Mouse (Mus musculus): ENCODE measurements around the gene Drp2. TPM values are rescaled to one million over a fixed set of nuclear protein-coding genes. Genes with fewer than 3 reads are reported as not detected.

Gene Drp2
- not detected for polyA plus RNA-seq (2017; shearing (Covaris generic))

GRCm38 (mm10) chrX:134403863-134404583 lies at the start of gene Drp2:
Gene Drp2 (plus strand): TSS chrX:134404551.

GRCm38 (mm10) chrX:134476290-134476689 lies 71.9 kb downstream of the Drp2 start, which contains the start of gene Taf7l:
Gene Taf7l (minus strand): TSS chrX:134476490.

Other genes starting within 250 kb of the Drp2 start
- gene Xkrx, start 242.5 kb upstream of the Drp2 start, polyA plus RNA-seq (2017; shearing (Covaris generic)) = 1 to 10 TPM in 1 of 2 experiments, under 1 TPM in 1; 0.78 to 2.7 TPM
- gene Arl13a, start 217.1 kb upstream of the Drp2 start, polyA plus RNA-seq (2017; shearing (Covaris generic)) = not detected
- gene Nox1, start 182.6 kb upstream of the Drp2 start, polyA plus RNA-seq (2017; shearing (Covaris generic)) = 1 to 10 TPM in 1 of 2 experiments, under 1 TPM in 1; 0.37 to 1.3 TPM
- 10 to 100 TPM; 24.6 to 29.8 TPM for gene Trmt2b, start 127.6 kb upstream of the Drp2 start, polyA plus RNA-seq (2017; shearing (Covaris generic))
- under 1 TPM; 0.13 to 0.21 TPM for gene Tmem35a, start 109.3 kb upstream of the Drp2 start, polyA plus RNA-seq (2017; shearing (Covaris generic))
- 1 to 10 TPM; 2.3 to 4.1 TPM for gene Cenpi, start 96.5 kb upstream of the Drp2 start, polyA plus RNA-seq (2017; shearing (Covaris generic))
- gene Taf7l, start 71.9 kb downstream of the Drp2 start, polyA plus RNA-seq (2017; shearing (Covaris generic)) = under 1 TPM; 0.33 to 0.38 TPM
- 10 to 100 TPM; 29.0 to 54.2 TPM for gene Timm8a1, start 137.3 kb downstream of the Drp2 start, polyA plus RNA-seq (2017; shearing (Covaris generic))
- 1 to 10 TPM in 1 of 2 experiments, under 1 TPM in 1; 0.37 to 1.1 TPM for gene Btk, start 179.0 kb downstream of the Drp2 start, polyA plus RNA-seq (2017; shearing (Covaris generic))
- 100 to 1,000 TPM; 187 to 344 TPM for gene Rpl36a, start 181.1 kb downstream of the Drp2 start, polyA plus RNA-seq (2017; shearing (Covaris generic))
- gene Gla, start 196.6 kb downstream of the Drp2 start, polyA plus RNA-seq (2017; shearing (Covaris generic)) = 1 to 10 TPM; 4.5 to 5.2 TPM
- gene Hnrnph2, start 196.6 kb downstream of the Drp2 start, polyA plus RNA-seq (2017; shearing (Covaris generic)) = 100 to 1,000 TPM; 104 to 106 TPM